9 mouse cellular contexts compared by ENCODE assay signal in the genomic region with DNA sequence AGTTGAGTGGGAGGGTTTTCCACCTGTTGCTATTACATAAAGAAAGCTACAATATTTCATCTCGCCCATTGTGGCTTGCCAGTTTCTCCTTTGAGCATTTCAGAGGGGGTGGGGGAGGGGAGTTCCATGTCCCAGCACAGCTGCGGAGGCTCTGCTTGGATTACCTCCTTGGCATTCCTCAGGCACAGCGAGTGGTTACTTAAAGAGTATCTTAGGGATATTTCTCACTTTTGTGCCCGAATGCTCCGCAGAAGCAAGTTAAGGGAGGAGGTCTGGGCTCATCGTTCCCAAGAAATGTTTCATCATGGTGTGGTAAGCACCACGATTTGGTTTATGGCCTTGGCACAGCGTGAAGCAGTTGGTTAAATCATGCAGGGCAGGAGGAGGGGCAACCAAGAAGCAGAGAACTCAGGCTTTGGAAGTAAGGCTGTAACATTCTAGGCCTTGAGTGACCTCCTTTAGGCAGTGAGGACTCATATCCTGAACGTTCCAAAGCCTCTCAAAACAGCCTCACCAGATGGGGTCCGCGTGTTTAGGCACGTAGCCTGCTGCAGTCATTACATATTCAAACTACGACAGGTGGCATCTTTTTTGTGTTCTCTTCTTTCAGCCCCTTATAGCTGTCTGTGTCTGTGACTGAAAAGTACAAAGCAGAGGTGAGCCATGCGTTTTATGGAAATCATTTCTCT. TPM values are rescaled to one million over a fixed set of nuclear protein-coding genes. Genes with fewer than 3 reads are reported as not detected.
A peak's percentile ranks its signal among the peaks of the same experiment; 100 is the strongest.
DNase-seq lines count a peak whose midpoint lies in the region; ATAC-seq and TF ChIP-seq lines count a peak whose summit lies in the region.
"Had no signal": no experiment of that assay in that cellular context is flagged by ENCODE, and none has a peak within 500 bp of the region (broad histone marks: within the 10 kb centered on the region; RNA-seq: fewer than 3 reads in every experiment).

No protein-coding gene starts in this region.

- peak; percentile 88 for DNase-seq in Patski (ENCODE audit: low read depth, low spot score)
- peak; percentile 79 for DNase-seq in fat pad, adult 2 months (ENCODE audit: extremely low read depth, low read depth, low spot score)
- DNase-seq in spleen, adult 12 weeks (ENCODE audit: low spot score): no peak
- no peak for DNase-seq in thymus, postnatal 25 days

- no peaks in the 10 kb centered on the region for H3K36me3 ChIP-seq in hindbrain, embryonic 16.5 days (ENCODE audit: control insufficient read depth, insufficient read depth, low read length)
- H3K36me3 ChIP-seq in hindbrain, embryonic 13.5 days: no peaks in the 10 kb centered on the region
- no peaks in the 10 kb centered on the region for H3K36me3 ChIP-seq in limb, embryonic 13.5 days
- H3K36me3 ChIP-seq: neural tube, embryonic 13.5 days had no signal

- H3K27ac ChIP-seq in hindbrain, embryonic 16.5 days (ENCODE audit: low read depth, low read length): no peak overlapping the region
- no peak overlapping the region for H3K27ac ChIP-seq in hindbrain, embryonic 13.5 days
- H3K27ac ChIP-seq in limb, embryonic 13.5 days: peak overlapping the region; percentile 65; the same call in 1 of the 2 replicates
- H3K27ac ChIP-seq: neural tube, embryonic 13.5 days had no signal

- no peak overlapping the region for H3K4me3 ChIP-seq in hindbrain, embryonic 16.5 days (ENCODE audit: low read length)
- H3K4me3 ChIP-seq in hindbrain, embryonic 13.5 days: no peak overlapping the region
- H3K4me3 ChIP-seq in limb, embryonic 13.5 days: no peak overlapping the region
- H3K4me3 ChIP-seq: neural tube, embryonic 13.5 days had no signal

- no peak for ATAC-seq in hindbrain, embryonic 16.5 days
- ATAC-seq in hindbrain, embryonic 13.5 days (ENCODE audit: low FRiP score): no peak
- peak; percentile 89 for ATAC-seq in Patski
- peak; percentile 61 for ATAC-seq in limb, embryonic 13.5 days (ENCODE audit: low FRiP score, low read depth)
- no peak for ATAC-seq in activated CD4-positive, CD25-positive, alpha-beta regulatory T cell, adult 4 months

- CTCF ChIA-PET in Patski (lab: Charles Lee): no interaction called here

- 20% methylated on average over 14 of the region's 14 CpGs for WGBS in hindbrain, embryonic 16.5 days
- 21% methylated on average over 14 of the region's 14 CpGs for WGBS in hindbrain, embryonic 13.5 days
- 11% methylated on average over 14 of the region's 14 CpGs for WGBS in limb, embryonic 13.5 days

- TF ChIP-seq CTCF in Patski (IDR thresholded peaks at IDR 0.05): no peak

- no peaks in the 10 kb centered on the region for H3K9me3 ChIP-seq in hindbrain, embryonic 16.5 days (ENCODE audit: control insufficient read depth, low read length)
- no peaks in the 10 kb centered on the region for H3K9me3 ChIP-seq in hindbrain, embryonic 13.5 days
- no peaks in the 10 kb centered on the region for H3K9me3 ChIP-seq in limb, embryonic 13.5 days
- H3K9me3 ChIP-seq: neural tube, embryonic 13.5 days had no signal

- peaks cover 4% of the 10 kb centered on the region; the same call in 1 of the 2 replicates for H3K4me1 ChIP-seq in hindbrain, embryonic 16.5 days (ENCODE audit: control insufficient read depth, insufficient read depth, low read depth, low read length)
- peaks cover 12% of the 10 kb centered on the region for H3K4me1 ChIP-seq in hindbrain, embryonic 13.5 days (replicated peaks)
- peaks cover 20% of the 10 kb centered on the region for H3K4me1 ChIP-seq in limb, embryonic 13.5 days

- no peak overlapping the region for H3K9ac ChIP-seq in hindbrain, embryonic 16.5 days (ENCODE audit: low read depth, low read length)
- H3K9ac ChIP-seq in hindbrain, embryonic 13.5 days: no peak overlapping the region
- H3K9ac ChIP-seq in limb, embryonic 13.5 days: no peak overlapping the region
- H3K9ac ChIP-seq: neural tube, embryonic 13.5 days had no signal

- POLR2A ChIA-PET in Patski (lab: Charles Lee): interaction anchor here (1.0 kb wide), 1 partner anchor 8 kb away, joined by 3 read pairs; no protein-coding TSS in a partner anchor

- in situ Hi-C loops in Patski (cut with MboI; ENCODE audit: low pct_unique_long_range_greater_than_20kb): no loop called here

- peak overlapping the region; percentile 28 for H3K4me2 ChIP-seq in hindbrain, embryonic 16.5 days (ENCODE audit: low read length)
- H3K4me2 ChIP-seq in hindbrain, embryonic 13.5 days: no peak overlapping the region
- peak overlapping the region; percentile 46 for H3K4me2 ChIP-seq in limb, embryonic 13.5 days (replicated peaks)
- H3K4me2 ChIP-seq: neural tube, embryonic 13.5 days had no signal

- H3K27me3 ChIP-seq in hindbrain, embryonic 16.5 days (replicated peaks; ENCODE audit: control insufficient read depth, insufficient read depth, low read length): no peaks in the 10 kb centered on the region
- no peaks in the 10 kb centered on the region for H3K27me3 ChIP-seq in hindbrain, embryonic 13.5 days
- no peaks in the 10 kb centered on the region for H3K27me3 ChIP-seq in Patski
- no peaks in the 10 kb centered on the region for H3K27me3 ChIP-seq in limb, embryonic 13.5 days
- H3K27me3 ChIP-seq: neural tube, embryonic 13.5 days had no signal

RNA-seq across cellular contexts. Expression of a gene that starts 43.9 kb away (rescaled TPM):
- polyA plus RNA-seq in hindbrain, embryonic 16.5 days (2015; fragmentation: Nextera tagmentation; extraction: Ambion mirVana): 7.8 and 9.6 TPM in 2 replicates
- polyA plus RNA-seq in hindbrain, embryonic 13.5 days (2015; fragmentation: Nextera tagmentation; extraction: Ambion mirVana): 6.7 and 7.9 TPM in 2 replicates
- polyA plus RNA-seq in Patski (2021): 21.6 TPM
- 28.1 and 28.4 TPM in 2 replicates for polyA plus RNA-seq in limb, embryonic 13.5 days (2015; fragmentation: Nextera tagmentation; extraction: Ambion mirVana)
- polyA plus RNA-seq in activated CD4-positive, CD25-positive, alpha-beta regulatory T cell, adult 4 months (2017; shearing (Covaris generic)): 10 to 100 TPM; 15.5 to 18.3 TPM

Comparison
In these comparisons a context has a peak if more than half of its experiments do, and no peak if none do; other contexts are left out.
1. ATAC-seq: peak in Patski (single experiment) and limb, embryonic 13.5 days (single experiment); none in hindbrain, embryonic 16.5 days (single experiment), hindbrain, embryonic 13.5 days (single experiment) and activated CD4-positive, CD25-positive, alpha-beta regulatory T cell, adult 4 months (single experiment).
2. DNase-seq: peak in Patski (single experiment) and fat pad, adult 2 months (single experiment); none in spleen, adult 12 weeks (single experiment) and thymus, postnatal 25 days (single experiment).